Mouse (Mus musculus) embryonic fibroblast, embryonic 13.5 days (primary cell): ENCODE data around the gene Tmem94.

Experiments
- CTCF ChIP-seq: IDR thresholded peaks from 2 replicates; pipeline ENCODE4 v1.5.1; 2011; ENCODE audit warnings: mild to moderate bottlenecking, control low read depth, low read length, moderate library complexity, borderline replicate concordance; ENCODE audit not compliant: insufficient read depth
- POLR2A ChIP-seq: IDR thresholded peaks from 2 replicates; pipeline ENCODE4 v1.6.1; 2011; ENCODE audit warnings: low read depth, mild to moderate bottlenecking, control low read depth, low read length, moderate library complexity

GRCm38 (mm10) chr11:115832523-115832922 is 67.3 kb downstream of the Tmem94 start:
- TF ChIP-seq CTCF (no peak), POLR2A (no peak)
